Mouse (Mus musculus) lung, adult 2 months (tissue): ENCODE results near the gene Fam189a1.

Experiments
- CTCF ChIP-seq: fragments of 200-500 bp; IDR thresholded peaks from 2 replicates; pipeline ENCODE4 v1.5.1; 2011; ENCODE audit warnings: mild to moderate bottlenecking, low read length, control low read depth; ENCODE audit not compliant: insufficient read depth
- POLR2A ChIP-seq: fragments of 200-500 bp; IDR thresholded peaks from 2 replicates; pipeline ENCODE4 v1.6.1; 2011; ENCODE audit warnings: low read depth, mild to moderate bottlenecking, control low read depth, low read length, borderline replicate concordance; ENCODE audit errors: extremely low read depth

DNA sequence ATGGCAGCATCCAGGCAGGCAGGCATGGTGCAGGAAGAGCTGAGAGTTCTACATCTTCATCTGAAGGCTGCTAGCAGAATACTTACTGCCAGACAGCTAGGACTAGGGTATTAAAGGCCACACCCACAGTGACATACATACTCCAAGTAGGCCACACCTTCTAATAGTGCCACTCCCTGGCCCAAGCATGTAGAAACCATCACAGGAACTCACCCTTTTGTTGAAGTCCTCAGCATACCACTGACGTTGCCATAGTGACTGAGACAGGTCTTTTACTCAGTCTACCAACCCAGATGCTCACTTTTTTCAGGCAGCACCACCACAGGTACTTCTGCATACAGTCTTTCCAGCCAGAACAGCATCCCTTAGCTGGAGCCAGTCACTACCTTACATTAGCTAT lies 104.4 kb downstream of the Fam189a1 start:
- no peak for TF ChIP-seq CTCF
- no peak for TF ChIP-seq POLR2A
